Mouse (Mus musculus) E14TG2a.4 (cell line): Measurements from ENCODE around the gene Ibsp.

Experiments used
- H3K27me3 ChIP-seq: 2 replicates; pipeline ENCODE4 v1.6.1; 2014; ENCODE audit warnings: low read length, control low read depth; ENCODE audit not compliant: insufficient read depth
- H3K36me3 ChIP-seq: 2 replicates; pipeline ENCODE4 v1.6.1; 2014; ENCODE audit warnings: low read length, control low read depth; ENCODE audit not compliant: insufficient read depth
- H3K4me1 ChIP-seq: replicated peaks from 2 replicates; pipeline ENCODE4 v1.6.1; 2014; ENCODE audit warnings: low read depth, low read length, control low read depth
- H3K4me3 ChIP-seq: replicated peaks from 2 replicates; pipeline ENCODE4 v1.5.1; 2014; ENCODE audit warnings: mild to moderate bottlenecking, low read length
- H3K9me3 ChIP-seq: 2 replicates; pipeline ENCODE4 v1.6.1; 2014; ENCODE audit warnings: low read length, control low read depth
- CTCF ChIP-seq: conservative IDR thresholded peaks from 2 replicates; pipeline ENCODE4 v1.5.1; 2014; ENCODE audit warnings: low read length
- NANOG ChIP-seq: IDR thresholded peaks from 2 replicates; pipeline ENCODE4 v1.6.1; 2014; ENCODE audit warnings: borderline replicate concordance, low read length, mixed read lengths
- POU5F1 ChIP-seq: IDR thresholded peaks from 2 replicates; pipeline ENCODE4 v1.6.1; 2014; ENCODE audit warnings: low read length, borderline replicate concordance

Ibsp gene

GRCm38 (mm10) chr5:104345241-104345630, 46.3 kb downstream of the Ibsp start:
- H3K27me3 ChIP-seq, result no peaks in the 10 kb centered on the region
- H3K9me3 ChIP-seq, result no peaks in the 10 kb centered on the region
- no peak overlapping the region for H3K4me3 ChIP-seq
- TF ChIP-seq NANOG (no peak), POU5F1 (no peak), CTCF (no peak)
- no peaks in the 10 kb centered on the region for H3K36me3 ChIP-seq
- no peaks in the 10 kb centered on the region for H3K4me1 ChIP-seq

- no peaks in the 10 kb centered on the region for H3K27me3 ChIP-seq
- H3K4me1 ChIP-seq, result no peaks in the 10 kb centered on the region
- peaks cover 18% of the 10 kb centered on the region for H3K9me3 ChIP-seq
- H3K36me3 ChIP-seq, result no peaks in the 10 kb centered on the region
- H3K4me3 ChIP-seq, result no peak overlapping the region
- TF ChIP-seq CTCF, result no peak
- no peak for TF ChIP-seq POU5F1
- TF ChIP-seq NANOG, result no peak
Observed at GRCm38 (mm10) chr5:104351041-104351440, 52.1 kb downstream of the Ibsp start.

- TF ChIP-seq POU5F1 (no peak), NANOG (no peak), CTCF (no peak)
- Histone ChIP-seq H3K36me3 (no peaks in the 10 kb centered on the region), H3K27me3 (no peaks in the 10 kb centered on the region), H3K9me3 (peaks cover 18% of the 10 kb centered on the region), H3K4me1 (no peaks in the 10 kb centered on the region), H3K4me3 (no peak overlapping the region)
Observed at GRCm38 (mm10) chr5:104351874-104352273, 52.9 kb downstream of the Ibsp start.

GRCm38 (mm10) chr5:104357575-104357974, 58.6 kb downstream of the Ibsp start:
- Histone ChIP-seq H3K4me3 (no peak overlapping the region), H3K27me3 (no peaks in the 10 kb centered on the region), H3K4me1 (no peaks in the 10 kb centered on the region), H3K36me3 (no peaks in the 10 kb centered on the region), H3K9me3 (peaks cover 62% of the 10 kb centered on the region)
- TF ChIP-seq POU5F1 (no peak), NANOG (no peak), CTCF (no peak)

GRCm38 (mm10) chr5:104358592-104358991, 59.6 kb downstream of the Ibsp start:
- H3K4me3 ChIP-seq, result no peak overlapping the region
- peaks cover 71% of the 10 kb centered on the region for H3K9me3 ChIP-seq
- no peaks in the 10 kb centered on the region for H3K36me3 ChIP-seq
- H3K4me1 ChIP-seq, result no peaks in the 10 kb centered on the region
- TF ChIP-seq CTCF (no peak), POU5F1 (no peak), NANOG (no peak)
- no peaks in the 10 kb centered on the region for H3K27me3 ChIP-seq

GRCm38 (mm10) chr5:104359257-104359656, 60.3 kb downstream of the Ibsp start:
- no peaks in the 10 kb centered on the region for H3K27me3 ChIP-seq
- H3K36me3 ChIP-seq, result no peaks in the 10 kb centered on the region
- no peaks in the 10 kb centered on the region for H3K4me1 ChIP-seq
- no peak overlapping the region for H3K4me3 ChIP-seq
- peaks cover 71% of the 10 kb centered on the region for H3K9me3 ChIP-seq
- TF ChIP-seq NANOG, result no peak
- no peak for TF ChIP-seq POU5F1
- no peak for TF ChIP-seq CTCF
